19 mouse cellular contexts compared by ENCODE assay signal in genomic region chr10:60390177-60390903, GRCm38 (mm10). TPM values are rescaled to one million over a fixed set of nuclear protein-coding genes. Genes with fewer than 3 reads are reported as not detected.
DNase-seq lines count a peak whose midpoint lies in the region; TF ChIP-seq lines count a peak whose summit lies in the region.
"Had no signal": no experiment of that assay in that cellular context is flagged by ENCODE, and none has a peak within 500 bp of the region (broad histone marks: within the 10 kb centered on the region; RNA-seq: fewer than 3 reads in every experiment).

No protein-coding gene starts in this region.

- TF ChIP-seq CTCF in spleen, adult 2 months (IDR thresholded peaks at IDR 0.05; ENCODE audit: extremely low read depth, insufficient read depth, insufficient read length, insufficient replicate concordance), result no peak

- H3K27ac ChIP-seq in heart, embryonic 10.5 days, result peak overlapping the region; percentile 62; the same call in 1 of the 2 replicates
- peak overlapping the region; percentile 59 for H3K27ac ChIP-seq in spleen, adult 2 months (ENCODE audit: insufficient read depth, low read length)
- H3K27ac ChIP-seq: embryonic facial prominence, embryonic 12.5 days; forebrain, embryonic 15.5 days; lung, embryonic 15.5 days; midbrain, embryonic 13.5 days had no signal

- H3K9me3 ChIP-seq in heart, embryonic 10.5 days, result no peaks in the 10 kb centered on the region
- H3K9me3 ChIP-seq: embryonic facial prominence, embryonic 12.5 days; forebrain, embryonic 15.5 days; lung, embryonic 15.5 days; midbrain, embryonic 13.5 days; neural tube, embryonic 15.5 days had no signal

- 44% methylated on average over 6 of the region's 6 CpGs for WGBS in heart, embryonic 10.5 days
- 20% methylated on average over 6 of the region's 6 CpGs for WGBS in spleen, adult 2 months

- no peaks in the 10 kb centered on the region for H3K36me3 ChIP-seq in heart, embryonic 10.5 days
- H3K36me3 ChIP-seq in spleen, adult 2 months (ENCODE audit: control insufficient read depth, insufficient read depth, low read length), result no peaks in the 10 kb centered on the region
- H3K36me3 ChIP-seq: embryonic facial prominence, embryonic 12.5 days; forebrain, embryonic 15.5 days; lung, embryonic 15.5 days; midbrain, embryonic 13.5 days; neural tube, embryonic 15.5 days had no signal

- H3K4me3 ChIP-seq in heart, embryonic 10.5 days, result no peak overlapping the region
- H3K4me3 ChIP-seq in spleen, adult 2 months (ENCODE audit: extremely low read depth, insufficient read depth, insufficient read length), result no peak overlapping the region
- H3K4me3 ChIP-seq: embryonic facial prominence, embryonic 12.5 days; forebrain, embryonic 15.5 days; lung, embryonic 15.5 days; midbrain, embryonic 13.5 days; neural tube, embryonic 15.5 days had no signal

- H3K4me1 ChIP-seq in heart, embryonic 10.5 days, result peaks cover 25% of the 10 kb centered on the region
- H3K4me1 ChIP-seq in spleen, adult 2 months (ENCODE audit: control insufficient read depth, insufficient read depth, insufficient read length), result peaks cover 18% of the 10 kb centered on the region
- H3K4me1 ChIP-seq: embryonic facial prominence, embryonic 12.5 days; forebrain, embryonic 15.5 days had no signal

- no peaks in the 10 kb centered on the region for H3K27me3 ChIP-seq in heart, embryonic 10.5 days (ENCODE audit: insufficient read depth, poor library complexity, severe bottlenecking)
- no peaks in the 10 kb centered on the region for H3K27me3 ChIP-seq in spleen, adult 2 months (ENCODE audit: control insufficient read depth, insufficient read depth, low read length)
- H3K27me3 ChIP-seq: embryonic facial prominence, embryonic 12.5 days; forebrain, embryonic 15.5 days; lung, embryonic 15.5 days; midbrain, embryonic 13.5 days; neural tube, embryonic 15.5 days had no signal

- no peak for DNase-seq in heart, embryonic 10.5 days (ENCODE audit: low spot score)
- DNase-seq in heart, adult 11 months, result no peak
- no peak for DNase-seq in spleen, adult 2 months (ENCODE audit: low read depth in 1 of 2, low spot score in 2 of 2)
- no peak for DNase-seq in spleen, postnatal 14 days (ENCODE audit: low spot score in 2 of 2)
- peak; percentile 61 for DNase-seq in naive thymus-derived CD4-positive, alpha-beta T cell, adult 2 months (ENCODE audit: low read depth)
- no peak for DNase-seq in layer of hippocampus, adult 9-11 months
- no peak for DNase-seq in adrenal gland, postnatal 10 days
- no peak for DNase-seq in urinary bladder, adult 2 months (ENCODE audit: low spot score)
- DNase-seq: cerebellum, adult 8-10 months; gastrocnemius, postnatal 14 days; heart, postnatal 14 days; kidney, adult 18-20 months; left cerebral cortex, postnatal 4 days had no signal

- no peak for TF ChIP-seq POLR2A in spleen, adult 2 months (IDR thresholded peaks at IDR 0.05; ENCODE audit: low read depth, low read length)

RNA-seq across cellular contexts. Expression of gene Gm17455, which starts 9.2 kb away (rescaled TPM):
- polyA plus RNA-seq in heart, embryonic 10.5 days (2016; fragmentation: Nextera tagmentation; extraction: Ambion mirVana), result 0.59 and 0.89 TPM in 2 replicates
- polyA plus RNA-seq in spleen, adult 2 months (2012; rRNA removed), result 1.3 and 2.3 TPM in 2 replicates
- total RNA-seq in adrenal gland, postnatal 10 days (2021), result not detected
- 0.47 and 0.66 TPM in 2 replicates for polyA plus RNA-seq in urinary bladder, adult 2 months (2012; rRNA removed)
- total RNA-seq: adrenal gland, postnatal 4 days; heart, postnatal 14 days had no signal

RNA-seq across cellular contexts. Expression of gene Vsir, which starts 43.7 kb away (rescaled TPM):
- polyA plus RNA-seq in heart, embryonic 10.5 days (2016; fragmentation: Nextera tagmentation; extraction: Ambion mirVana), result 1.4 and 2.2 TPM in 2 replicates
- polyA plus RNA-seq in spleen, adult 2 months (2012; rRNA removed), result 155 TPM in 2 replicates
- total RNA-seq in adrenal gland, postnatal 10 days (2021), result 10 to 100 TPM; 20.1 to 21.0 TPM
- polyA plus RNA-seq in urinary bladder, adult 2 months (2012; rRNA removed), result 32.9 and 42.9 TPM in 2 replicates

Comparison
In these comparisons a context has a peak if more than half of its experiments do, and no peak if none do; other contexts are left out.
1. RNA of gene Vsir, which starts 43.7 kb away (polyA plus RNA-seq): 155 TPM in spleen, adult 2 months and 32.9 to 42.9 TPM in urinary bladder, adult 2 months; 1.4 to 2.2 TPM in heart, embryonic 10.5 days; every median in the first group is over 10 times any median in the second.